Mouse (Mus musculus) ES-CJ7 (cell line): Measurements from ENCODE around the gene Rbm44.
A peak's percentile ranks its signal among the peaks of the same experiment; 100 is the strongest.

Experiments
- DNase-seq: peaks from one replicate; pipeline ENCODE4 v3.0.0; 2011; ENCODE audit warnings: low read depth, low spot score

Gene Rbm44

DNA sequence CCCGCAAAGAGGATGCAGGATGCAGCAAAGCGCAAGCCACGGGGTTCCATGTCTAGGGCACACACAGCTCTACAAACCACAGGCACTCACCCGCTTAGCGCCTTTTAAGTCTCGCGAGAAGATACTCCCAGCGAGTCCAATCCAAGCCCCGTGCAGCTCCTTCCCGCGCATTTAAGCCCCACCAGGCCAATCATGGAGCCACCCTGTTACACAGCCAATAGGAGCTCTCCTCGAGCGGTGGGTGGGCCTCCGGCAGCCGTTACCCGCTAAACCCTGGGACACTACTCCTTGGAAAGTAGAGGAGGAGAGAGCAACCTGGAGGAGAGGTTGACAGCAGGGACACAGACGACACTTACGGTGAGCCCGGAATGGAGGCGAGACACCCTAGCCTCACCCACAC lies at the start of gene Rbm44:
TSS of gene Rbm44 (plus strand) at position 277 of the 400 bp plus-strand sequence.
- peak; percentile 70 for DNase-seq

DNA sequence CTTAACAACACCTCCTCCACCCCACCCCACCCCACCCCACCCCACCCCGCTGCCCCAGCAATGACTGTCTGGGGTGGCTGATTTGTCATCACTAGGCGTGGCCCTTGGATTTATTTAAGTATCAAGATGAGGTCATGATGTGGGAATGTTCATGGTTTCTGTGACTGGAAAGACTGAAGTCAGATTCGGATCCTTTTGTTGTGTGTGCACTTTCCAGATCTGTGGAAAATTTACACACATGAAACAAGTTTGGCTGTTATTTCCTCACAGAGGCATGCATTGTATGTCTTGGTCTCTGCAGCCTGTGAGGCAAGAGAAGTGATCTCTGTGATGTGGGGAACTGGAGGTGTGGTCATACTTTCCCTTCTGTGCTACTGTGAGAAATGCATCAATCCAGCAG lies 49.6 kb upstream of the Rbm44 start:
- DNase-seq: peak; percentile 12

DNA sequence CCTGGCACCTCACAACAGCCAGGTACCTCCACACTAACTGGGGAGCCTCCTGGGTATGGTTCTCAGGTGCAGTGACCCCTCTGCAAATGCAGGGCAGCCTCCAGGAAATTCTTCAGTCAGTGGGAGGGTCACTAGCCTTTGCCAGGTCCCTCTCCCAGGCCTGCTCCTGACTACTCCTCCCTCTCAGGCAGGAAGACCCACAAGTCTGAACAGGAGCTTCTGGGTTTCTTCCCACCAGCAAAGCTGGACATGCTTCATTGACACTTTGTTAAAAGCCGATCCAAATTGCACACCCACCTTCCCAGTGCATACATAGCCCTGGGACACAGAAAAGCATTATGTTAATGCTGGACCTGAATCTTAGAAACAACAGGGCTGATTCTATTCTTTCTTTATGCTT lies 49.0 kb upstream of the Rbm44 start:
- DNase-seq: no peak

DNA sequence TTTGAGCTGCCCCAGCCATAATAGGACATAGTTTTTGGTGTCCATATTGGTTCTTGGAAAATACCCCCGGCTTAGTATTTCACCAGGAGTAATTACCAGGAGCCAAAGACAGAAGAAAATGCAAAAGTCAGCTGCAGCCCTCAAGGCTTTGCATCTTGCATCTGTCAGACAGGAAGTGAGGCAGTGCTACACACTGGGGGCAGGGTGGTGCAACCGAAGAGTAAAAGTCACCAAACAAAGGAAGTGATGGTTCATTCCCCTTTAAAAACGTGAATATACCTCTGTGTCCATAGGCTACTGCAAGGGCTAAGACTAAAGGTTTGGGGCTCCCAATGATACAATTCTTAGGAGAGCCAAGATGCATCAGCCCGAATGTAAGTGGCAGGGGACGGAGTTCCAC lies 48.4 kb upstream of the Rbm44 start:
- DNase-seq: no peak

DNA sequence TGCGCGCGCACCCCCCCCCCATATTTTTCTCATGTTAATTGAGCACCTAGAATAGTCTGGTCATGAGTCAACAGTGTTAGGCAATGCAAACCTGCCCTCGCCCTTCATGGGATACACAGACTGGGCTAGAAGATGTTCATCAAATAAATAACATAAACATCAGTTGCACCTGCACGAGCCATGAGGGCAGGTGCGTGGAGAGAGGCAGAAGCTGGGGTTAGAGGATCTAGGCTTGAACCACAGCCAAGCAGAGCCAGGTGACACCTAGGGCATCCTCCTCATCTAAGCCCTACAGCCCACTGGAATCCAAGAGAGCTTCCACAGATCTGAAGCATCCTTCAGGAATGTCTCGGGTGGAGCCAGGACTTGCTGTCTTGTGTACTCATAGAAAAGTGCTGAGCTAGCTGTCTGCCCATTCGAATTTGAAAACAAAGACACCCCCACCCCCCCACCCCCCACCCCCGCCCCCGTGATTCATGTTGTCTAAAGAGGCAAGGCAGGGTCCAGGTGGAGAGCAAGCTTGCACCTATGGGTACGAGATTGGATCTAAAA lies 47.5 kb upstream of the Rbm44 start:
- no peak for DNase-seq

DNA sequence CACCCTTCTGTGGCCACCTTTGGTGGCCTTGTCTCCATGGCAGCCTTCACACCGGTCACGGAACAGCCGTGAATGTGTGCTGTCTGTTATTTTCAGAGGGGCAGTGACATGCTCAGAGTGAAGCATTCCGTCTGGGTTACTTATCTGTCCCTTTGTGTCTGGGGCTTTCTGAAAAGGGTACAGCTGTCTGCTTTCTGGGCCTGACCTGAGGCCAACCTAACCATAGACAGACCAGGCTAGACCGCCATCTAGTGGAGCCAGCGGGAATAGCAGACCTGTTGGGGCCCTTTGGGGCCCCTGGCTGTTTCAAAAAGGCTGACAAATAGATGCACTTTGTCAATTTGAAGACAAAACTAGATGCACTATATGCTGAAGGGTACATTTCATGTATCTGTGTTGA lies 46.0 kb upstream of the Rbm44 start:
- DNase-seq: peak; percentile 50

DNA sequence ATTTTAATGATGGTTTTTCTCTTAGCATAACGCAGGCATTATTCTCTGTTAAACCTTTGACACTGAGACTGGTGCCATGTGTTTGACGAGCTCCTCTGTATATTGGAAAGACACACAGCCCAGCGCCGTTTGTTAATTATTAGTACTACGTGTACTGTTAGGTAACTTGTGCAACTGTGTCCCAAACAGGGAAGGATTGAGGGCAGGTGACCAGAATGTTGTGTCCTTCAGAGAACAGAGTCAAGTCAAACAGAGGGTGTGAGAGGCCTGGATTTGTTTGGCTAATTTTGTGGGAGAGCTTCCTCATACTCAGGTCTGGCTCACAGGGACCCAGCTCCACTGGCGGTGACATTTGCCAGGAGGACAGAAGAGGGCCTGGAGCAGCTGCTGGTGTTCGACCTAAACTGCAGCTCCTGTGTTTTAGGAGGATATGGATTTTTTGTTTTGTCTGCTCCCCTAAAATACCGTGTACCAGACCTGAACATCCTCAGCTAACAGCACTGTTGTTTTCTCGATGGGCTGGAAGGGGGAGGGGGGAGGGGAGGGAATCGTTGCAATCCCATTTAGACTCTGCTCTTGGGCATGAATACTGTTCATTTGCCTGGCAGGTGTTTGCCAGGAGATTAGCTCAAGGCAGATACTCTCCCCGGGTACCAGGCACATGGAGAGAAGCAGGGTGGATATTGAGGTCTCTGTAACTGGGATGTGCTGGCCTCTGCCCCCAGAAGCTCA lies 43.0 kb upstream of the Rbm44 start:
- no peak for DNase-seq

DNA sequence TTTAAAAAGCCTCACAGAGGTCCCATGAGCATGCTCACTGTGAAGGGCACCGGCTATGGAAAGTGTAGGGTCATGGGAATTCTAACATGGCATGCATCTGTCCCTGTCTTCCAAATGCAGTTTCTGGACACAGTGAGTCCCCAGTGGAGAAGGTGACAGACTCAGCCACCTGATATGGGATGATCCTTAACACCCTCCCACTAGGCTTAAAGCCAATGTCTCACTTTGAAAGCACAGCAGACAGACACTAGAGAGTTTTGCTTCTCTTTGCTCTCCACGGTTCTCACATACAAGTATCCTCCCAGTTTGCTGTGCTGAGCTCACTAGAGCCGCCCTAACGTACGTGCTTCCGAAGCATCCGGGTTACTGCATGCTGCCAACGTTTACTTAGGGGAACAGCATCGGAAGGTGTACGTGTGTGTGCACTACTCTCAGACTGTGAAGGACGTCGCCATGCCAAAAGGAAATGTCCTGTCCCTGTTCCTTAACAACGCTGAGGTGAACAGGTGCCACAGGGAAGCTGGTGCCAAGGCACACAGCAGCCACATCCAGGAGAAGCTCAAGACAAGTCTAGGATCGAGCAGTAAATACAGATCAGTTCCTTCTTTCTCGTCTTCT lies 41.4 kb upstream of the Rbm44 start:
- DNase-seq: no peak

DNA sequence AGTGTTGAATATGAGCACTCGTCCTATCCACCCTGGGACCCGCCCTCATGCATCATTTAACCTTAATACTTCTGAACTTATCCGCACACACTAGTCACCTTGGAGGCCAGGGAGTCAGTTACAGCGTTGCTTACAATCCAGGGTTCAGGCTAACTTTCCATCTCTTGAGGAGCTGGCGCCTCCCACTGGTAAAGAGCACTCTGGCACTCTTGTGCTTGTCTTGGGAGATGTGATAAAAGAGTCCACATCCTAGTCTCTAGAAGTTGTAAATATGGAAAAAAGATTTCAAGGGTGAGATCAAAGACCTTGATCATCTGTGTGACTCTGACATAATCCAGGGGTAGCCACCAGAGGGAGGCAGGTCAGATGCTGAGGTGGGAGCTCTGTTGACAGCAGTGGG lies 37.3 kb upstream of the Rbm44 start:
- no peak for DNase-seq

DNA sequence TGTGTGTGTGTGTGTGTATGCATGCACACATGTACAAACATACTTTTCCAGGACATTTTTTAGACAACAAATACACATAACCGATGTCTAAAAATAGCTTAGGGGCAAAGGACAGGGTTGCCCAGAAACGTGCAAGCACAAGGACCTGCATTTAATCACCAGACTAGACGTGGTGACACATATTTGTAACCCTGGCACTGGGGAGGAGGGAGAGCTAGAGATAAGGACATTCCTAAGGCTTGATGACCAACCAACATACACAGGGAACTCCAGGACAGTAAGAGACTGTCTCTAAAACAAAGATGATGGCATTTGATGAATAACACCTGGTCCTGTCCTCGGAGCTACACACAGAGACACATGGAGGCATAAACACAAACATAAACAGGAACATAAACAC lies 35.6 kb upstream of the Rbm44 start:
- no peak for DNase-seq

DNA sequence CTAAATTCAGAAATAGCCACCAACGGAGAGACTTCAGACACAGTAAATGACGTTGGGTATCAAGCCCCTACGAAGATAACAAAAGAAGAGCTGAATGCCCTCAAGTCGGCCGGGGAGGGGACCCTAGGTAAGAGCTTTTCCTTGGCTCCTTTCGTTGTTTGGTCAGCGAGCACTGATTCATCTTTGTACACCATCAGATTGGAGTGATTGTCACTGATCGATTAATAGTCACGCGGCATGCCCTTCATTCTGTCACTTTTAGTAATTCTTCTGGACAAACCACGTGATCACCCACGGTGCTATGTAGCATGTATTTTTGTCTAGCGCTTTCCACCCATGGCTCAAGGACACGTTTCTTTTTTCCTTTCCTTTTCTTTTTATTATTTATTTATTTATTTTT lies 32.7 kb upstream of the Rbm44 start:
- DNase-seq: no peak

DNA sequence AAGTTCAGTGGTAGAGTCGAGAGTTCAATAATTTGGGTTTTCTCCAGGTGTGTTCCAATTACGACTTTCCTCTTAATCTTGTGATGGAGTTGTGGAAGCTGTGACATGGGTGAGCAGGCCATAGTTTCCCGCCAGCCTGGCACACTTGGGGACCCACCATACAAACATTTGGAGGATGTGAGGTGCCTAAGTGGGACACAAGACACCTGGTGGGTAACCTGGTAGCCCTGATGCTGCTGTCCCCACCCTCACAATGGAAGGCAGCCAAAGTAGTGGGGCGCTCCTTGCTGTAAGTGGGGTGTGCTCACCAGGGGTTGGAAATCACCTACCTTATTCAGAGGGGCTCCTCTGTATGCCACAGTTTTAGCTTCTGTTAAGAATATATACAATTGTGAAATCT lies 32.3 kb upstream of the Rbm44 start:
- DNase-seq: no peak

DNA sequence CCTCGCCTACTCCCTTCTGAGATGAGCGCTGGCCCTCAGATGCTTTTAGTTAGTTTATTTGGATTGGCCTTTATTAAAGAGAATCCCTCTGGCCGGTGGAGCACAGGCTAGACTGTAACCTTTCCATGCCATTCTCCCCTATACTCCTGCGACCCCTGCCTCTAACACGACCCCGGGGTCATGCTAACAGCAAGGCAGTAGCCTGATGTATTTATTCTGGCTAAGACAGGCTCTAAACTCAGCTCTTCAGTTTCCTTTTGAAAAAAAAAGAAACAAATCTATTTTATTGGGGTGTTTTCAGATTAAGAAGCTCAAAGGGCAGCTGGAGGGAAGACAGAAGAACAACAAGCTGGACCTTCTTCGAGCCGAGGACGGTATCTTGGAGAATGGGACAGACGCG lies 22.8 kb upstream of the Rbm44 start:
- no peak for DNase-seq

DNA sequence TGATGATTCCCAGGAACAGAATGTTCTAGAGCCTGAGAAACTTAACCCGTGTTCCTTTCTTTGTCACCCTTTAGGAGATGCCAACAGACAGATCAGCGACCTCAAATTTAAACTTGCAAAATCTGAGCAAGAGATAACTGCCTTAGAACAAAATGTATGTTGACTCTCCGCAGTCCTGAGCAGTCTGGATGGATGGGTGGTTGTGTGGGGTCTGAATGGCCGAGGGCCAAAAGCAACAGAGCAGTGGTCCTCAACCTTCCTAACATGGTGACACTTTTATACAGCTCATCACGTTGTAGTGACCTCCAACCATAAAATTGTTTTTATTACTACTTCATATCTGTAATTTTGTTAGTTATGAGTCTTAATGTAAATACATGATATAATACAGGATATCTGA lies 21.9 kb upstream of the Rbm44 start:
- no peak for DNase-seq

DNA sequence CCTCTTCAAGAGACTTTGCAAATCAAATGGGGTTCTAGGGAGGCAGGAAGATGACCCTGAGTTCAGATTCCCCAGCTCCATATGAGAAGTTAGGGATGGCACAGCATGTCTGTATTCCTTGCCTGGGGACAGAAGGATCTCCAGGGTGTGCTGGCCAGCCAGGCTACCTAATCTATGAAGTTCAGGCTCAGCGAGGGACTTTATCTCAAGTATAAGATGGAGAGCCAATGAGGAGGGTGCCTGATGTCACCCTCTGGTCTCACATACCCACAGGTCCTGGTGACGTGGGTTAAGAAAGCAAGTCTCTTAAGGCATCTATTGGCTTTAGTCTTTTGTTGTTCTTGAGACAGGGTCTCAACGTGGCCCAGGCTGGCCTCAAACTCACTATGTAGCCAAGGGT lies 21.4 kb upstream of the Rbm44 start:
- no peak for DNase-seq

DNA sequence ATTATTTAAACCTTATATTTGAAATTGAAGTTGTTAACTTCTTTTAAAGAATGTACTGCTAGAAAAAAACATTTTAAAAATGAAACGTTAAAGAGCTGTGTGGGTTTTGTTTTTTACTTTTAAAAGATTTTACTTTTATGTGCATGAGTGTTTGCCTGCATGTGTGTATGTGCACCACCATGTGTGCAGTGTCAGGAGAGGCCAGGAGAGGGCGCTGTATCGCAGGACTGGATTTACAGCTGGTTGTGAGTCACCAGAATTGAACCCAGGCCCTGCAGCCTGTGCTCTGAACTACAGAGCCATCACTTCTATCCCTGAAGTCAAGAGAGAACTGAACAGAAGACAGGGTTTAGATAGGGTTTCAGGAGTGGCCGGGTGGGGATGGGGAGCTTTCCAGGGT lies 16.0 kb upstream of the Rbm44 start:
- DNase-seq: no peak

DNA sequence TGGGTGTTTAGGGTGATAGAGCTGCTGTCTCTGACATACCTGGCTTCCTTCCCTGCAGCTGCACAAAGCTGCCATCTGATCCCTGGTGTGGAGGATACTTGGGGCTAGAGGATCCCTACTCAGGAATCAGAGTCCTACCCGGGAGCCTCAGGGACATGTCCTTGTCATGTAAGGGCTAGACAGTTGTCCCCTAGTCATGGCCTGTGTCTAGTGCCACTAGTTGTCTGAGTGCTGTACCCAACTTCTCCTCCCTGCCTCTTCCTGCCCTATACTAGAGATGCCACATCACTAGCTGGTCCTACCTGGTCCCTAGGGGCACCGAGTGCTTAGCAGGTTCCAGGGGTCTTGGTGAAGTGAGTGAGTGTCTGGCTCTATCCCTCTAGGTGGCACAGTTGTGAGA lies 7.9 kb upstream of the Rbm44 start:
- DNase-seq: no peak

DNA sequence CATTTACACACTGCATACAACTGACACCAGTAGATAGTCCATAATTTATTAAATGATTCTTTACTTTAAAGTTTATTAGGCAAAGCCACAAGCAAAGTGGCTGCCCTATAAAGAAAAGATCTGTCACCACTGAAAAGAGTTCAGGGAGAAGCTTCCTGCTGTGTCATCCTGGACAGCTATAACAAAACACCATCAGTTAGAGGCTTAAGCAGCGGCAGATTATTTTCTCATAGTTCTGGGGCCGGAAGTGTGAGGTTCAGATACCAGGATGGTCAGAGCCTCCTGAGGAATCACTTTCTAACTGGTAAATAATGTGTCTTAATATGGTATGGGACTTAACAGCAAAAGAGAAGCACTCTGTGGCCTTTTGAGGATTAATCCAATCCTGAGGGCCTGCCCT lies 6.6 kb downstream of the Rbm44 start:
- DNase-seq: no peak

DNA sequence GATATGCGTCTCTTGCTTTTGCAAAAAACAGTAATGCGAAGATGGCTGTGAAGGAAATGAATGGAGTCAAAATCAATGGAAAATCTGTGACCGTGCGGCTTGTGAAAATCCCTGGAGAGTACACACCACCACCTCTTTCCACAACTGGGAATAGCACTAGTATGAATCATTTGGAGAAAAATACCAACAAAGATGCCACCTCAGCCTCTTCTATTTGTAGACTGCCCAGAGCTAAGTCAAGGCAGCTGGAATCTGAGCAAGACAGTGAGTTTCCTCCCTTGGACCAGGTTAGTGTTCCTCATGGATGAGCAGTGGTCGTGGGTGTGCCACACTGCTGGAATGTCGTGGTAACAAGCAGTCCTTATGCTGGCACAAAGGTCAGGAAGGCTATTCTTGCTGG lies 21.9 kb downstream of the Rbm44 start:
- DNase-seq: no peak

DNA sequence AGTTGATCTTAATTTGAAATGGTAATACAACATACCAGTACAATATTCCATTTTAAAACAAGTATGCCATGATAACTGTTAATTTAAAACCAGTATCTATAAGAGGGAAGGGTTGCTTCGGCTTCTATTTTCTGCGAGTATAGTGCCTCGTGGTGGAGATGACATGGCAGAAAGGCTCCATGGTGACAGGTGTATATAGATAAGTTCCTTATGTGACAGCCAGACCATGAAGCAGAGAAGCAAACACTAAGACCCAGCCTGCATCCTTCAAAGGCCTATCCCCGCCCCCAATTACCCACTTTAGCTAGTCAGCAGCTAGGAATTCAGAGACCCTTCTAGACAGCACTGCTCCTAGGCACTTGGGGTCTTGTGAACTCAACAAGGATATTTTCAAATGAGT lies 24.3 kb downstream of the Rbm44 start:
- DNase-seq: no peak

DNA sequence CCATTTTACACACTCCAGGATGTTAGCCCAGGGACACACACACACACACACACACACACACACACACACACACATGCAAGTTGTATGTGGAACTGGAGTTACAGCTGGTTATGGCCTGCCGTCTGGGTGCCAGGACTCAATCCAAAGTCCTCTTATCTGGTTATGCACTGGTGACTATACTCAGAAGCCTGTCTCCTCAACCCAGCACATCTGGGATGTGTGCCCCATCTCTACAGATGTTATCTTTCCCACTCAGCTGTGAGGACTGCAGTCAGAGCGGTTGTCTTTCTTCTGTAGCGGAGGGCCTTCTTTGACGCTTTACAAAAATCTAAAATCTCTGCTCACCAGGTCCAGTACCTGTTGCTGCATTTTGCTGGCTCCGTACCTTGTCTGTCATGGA lies 29.9 kb downstream of the Rbm44 start:
- no peak for DNase-seq

DNA sequence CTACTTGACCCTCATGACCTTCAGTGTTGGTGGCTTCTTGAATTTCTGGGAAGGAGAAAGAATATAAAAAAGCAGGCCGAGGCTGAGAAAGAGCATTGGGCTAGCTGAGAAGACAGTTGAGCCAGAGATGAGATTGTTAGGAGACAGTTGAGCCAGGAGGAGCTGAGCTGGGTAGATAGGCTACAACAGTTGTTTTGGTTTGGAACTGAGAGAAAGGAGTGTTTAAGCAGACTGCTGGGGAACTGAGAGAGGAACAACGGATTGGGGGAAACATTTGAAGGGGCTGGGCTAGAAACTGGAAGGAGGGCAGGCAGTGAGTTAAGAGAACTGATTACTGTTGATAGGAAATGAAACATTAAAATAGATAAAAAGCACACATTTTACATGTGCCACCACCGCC lies 31.1 kb downstream of the Rbm44 start:
- no peak for DNase-seq

DNA sequence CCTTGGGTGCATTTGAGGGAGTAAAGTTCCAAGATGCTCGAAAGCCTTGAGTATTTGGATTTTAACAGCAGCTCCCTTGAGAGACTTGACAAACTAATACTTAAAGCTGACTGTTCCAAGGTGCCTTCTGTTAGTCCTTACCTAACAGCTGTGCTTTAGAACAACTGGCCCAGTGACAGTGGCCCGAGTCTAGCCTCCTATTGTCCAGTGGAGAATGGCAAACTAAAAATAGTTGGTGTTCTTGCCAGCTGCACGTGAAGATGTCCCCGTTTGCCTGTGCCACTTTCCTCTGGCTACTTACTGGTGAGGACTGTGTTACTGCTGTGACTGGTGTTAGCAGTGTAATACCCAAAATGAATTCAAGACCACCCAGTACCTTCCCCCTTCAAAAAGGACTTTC lies 32.0 kb downstream of the Rbm44 start:
- DNase-seq: no peak

DNA sequence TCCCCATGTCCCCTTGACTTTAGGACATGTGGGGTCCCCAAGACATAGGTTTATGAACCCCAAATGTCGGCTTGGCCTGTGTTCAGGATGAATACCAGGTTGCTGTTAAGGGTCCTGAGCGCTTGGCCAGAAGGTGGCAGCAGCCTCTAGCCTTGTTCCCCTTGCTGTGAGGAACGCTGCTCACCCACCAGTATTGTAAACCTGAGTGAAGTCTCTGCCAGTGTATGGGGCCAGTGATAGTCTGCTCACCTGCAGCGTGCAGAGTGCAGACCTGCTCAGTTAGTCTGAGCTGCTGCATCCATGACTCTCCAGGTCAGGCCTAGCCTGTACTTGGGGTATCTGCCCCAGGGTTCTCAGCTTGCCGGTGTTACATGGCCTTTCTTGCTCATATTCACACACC lies 34.2 kb downstream of the Rbm44 start:
- peak; percentile 50 for DNase-seq
